Mouse (Mus musculus): ENCODE results near the gene Bcas2.

DNA sequence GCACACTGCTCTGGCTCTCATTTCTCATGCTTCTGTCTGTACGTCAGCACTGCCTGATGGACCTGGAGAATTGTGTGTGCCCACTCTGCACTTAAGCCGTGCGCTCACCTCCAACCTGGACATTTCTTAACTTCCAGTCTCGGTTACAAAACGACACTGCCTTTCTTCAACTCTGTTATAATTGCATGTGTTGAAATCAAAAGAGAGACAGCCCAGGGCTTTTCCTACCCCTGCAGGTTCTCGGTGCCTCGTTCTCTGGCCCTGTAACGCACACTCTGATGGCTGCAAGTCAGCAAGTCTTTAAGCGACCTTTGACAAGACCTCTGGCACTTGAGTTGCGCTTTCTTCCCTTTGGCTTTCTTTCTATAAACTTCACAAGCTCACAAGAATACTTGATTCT, 29.1 kb upstream of the Bcas2 start:
- no peak for TF ChIP-seq REST (IDR thresholded peaks at IDR 0.05; ENCODE audit: insufficient read depth, insufficient read length)
- no peak for TF ChIP-seq POLR2AphosphoS2 (IDR thresholded peaks at IDR 0.05; ENCODE audit: insufficient read length, low read depth)
- no peak for TF ChIP-seq USF1 (IDR thresholded peaks at IDR 0.05; ENCODE audit: low read depth)
- no peak for TF ChIP-seq POLR2A (IDR thresholded peaks at IDR 0.05; ENCODE audit: insufficient read length, low read depth)
- TF ChIP-seq TCF12 (IDR thresholded peaks at IDR 0.05; ENCODE audit: insufficient read depth, poor library complexity, severe bottlenecking), result no peak
- TF ChIP-seq MAX (IDR thresholded peaks at IDR 0.05; ENCODE audit: low read depth), result no peak
- no peak for TF ChIP-seq MYOD1 (IDR thresholded peaks at IDR 0.05; ENCODE audit: control insufficient read depth in 1 of 3, insufficient read length in 2 of 3, low read depth in 2 of 3)
- TF ChIP-seq CEBPB (IDR thresholded peaks at IDR 0.05; ENCODE audit: insufficient read depth, poor library complexity, severe bottlenecking), result no peak
- no peak for TF ChIP-seq MYOG (IDR thresholded peaks at IDR 0.05; ENCODE audit: control insufficient read depth in 1 of 3, insufficient read depth in 1 of 3, insufficient read length in 2 of 3, low read depth in 2 of 3)
- no peak for TF ChIP-seq SRF (IDR thresholded peaks at IDR 0.05; ENCODE audit: control insufficient read depth, insufficient read length, low read depth)

Data from myocyte (in vitro differentiated cells).